Mouse (Mus musculus) midbrain, embryonic 11.5 days (tissue): Measurements from ENCODE around the gene Vmn1r177. TPM values are rescaled to one million over a fixed set of nuclear protein-coding genes. Genes with fewer than 3 reads are reported as not detected.
A peak's percentile ranks its signal among the peaks of the same experiment; 100 is the strongest.
"Not testable (repeated sequence)": the region's sequence is repeated elsewhere in the genome, so short reads cannot be mapped to it uniquely, and the experiment has no call there.

Source experiments
- ATAC-seq: fragments of 200-750 bp; cut with Nextera tagmentation; 2 replicates; pipeline ENCODE4 v1.8.0; 2017; ENCODE audit warnings: moderate TSS enrichment, moderate library complexity; ENCODE audit not compliant: low FRiP score
- DNase-seq: peaks from one replicate; pipeline ENCODE4 v3.0.0; 2015; ENCODE audit warnings: low spot score; ENCODE audit errors: missing footprints
- H3K27ac ChIP-seq: fragments of 300-500 bp; sonication (generic); 2 replicates; pipeline ENCODE4 v1.5.1; 2014; ENCODE audit warnings: low read depth, low read length
- H3K27me3 ChIP-seq: fragments of 300-500 bp; sonication (generic); 2 replicates; pipeline ENCODE4 v1.6.1; 2014; ENCODE audit warnings: mild to moderate bottlenecking, low read length, moderate library complexity, mixed read lengths; ENCODE audit not compliant: control insufficient read depth, insufficient read depth
- H3K36me3 ChIP-seq: fragments of 300-500 bp; sonication (generic); 2 replicates; pipeline ENCODE4 v1.6.1; 2014; ENCODE audit warnings: mild to moderate bottlenecking, low read length, moderate library complexity, mixed read lengths; ENCODE audit not compliant: control insufficient read depth, insufficient read depth
- H3K4me1 ChIP-seq: fragments of 300-500 bp; sonication (generic); 2 replicates; pipeline ENCODE4 v1.6.1; 2014; ENCODE audit warnings: low read length; ENCODE audit not compliant: control insufficient read depth, insufficient read depth
- H3K4me2 ChIP-seq: fragments of 300-500 bp; sonication (generic); 2 replicates; pipeline ENCODE4 v1.6.1; 2014; ENCODE audit warnings: mild to moderate bottlenecking, moderate library complexity
- H3K4me3 ChIP-seq: fragments of 300-500 bp; sonication (generic); 2 replicates; pipeline ENCODE4 v1.5.1; 2014; ENCODE audit warnings: low read depth, low read length
- H3K9ac ChIP-seq: fragments of 300-500 bp; sonication (generic); 2 replicates; pipeline ENCODE4 v1.6.1; 2014; ENCODE audit warnings: low read length
- H3K9me3 ChIP-seq: fragments of 300-500 bp; sonication (generic); 2 replicates; pipeline ENCODE4 v1.6.1; 2016; ENCODE audit warnings: low read length; ENCODE audit not compliant: control insufficient read depth
- WGBS: fragments of 180-500 bp; shearing (Covaris S2); extraction: QIAGEN DNeasy Blood & Tissue Kit; methylation state at CpG from one replicate; pipeline ENCODE4 v1.1.7; 2014; 5-methylcytosine and 5-hydroxymethylcytosine counted together
- polyA plus RNA-seq: library from polyadenylated mRNA; unstranded; fragments of >200 nt; fragmentation: Nextera tagmentation; extraction: Ambion mirVana; gene quantifications from 2 replicates; pipeline ENCODE4 v1.2.1, GENCODE M21; 2014

Gene Vmn1r177
- polyA plus RNA-seq: not detected in 2 replicates

GRCm38 (mm10) chr7:23866349-23866748 lies at the start of gene Vmn1r177:
Gene Vmn1r177, minus strand, starts transcription at chr7:23866449.
- DNase-seq, ATAC-seq, H3K27ac ChIP-seq, H3K4me1 ChIP-seq, H3K36me3 ChIP-seq, H3K4me3 ChIP-seq, H3K4me2 ChIP-seq, H3K9me3 ChIP-seq, H3K27me3 ChIP-seq, H3K9ac ChIP-seq: not testable (repeated sequence)
- 7% methylated on average over 1 of the region's 1 CpGs for WGBS

- DNase-seq (no peak), ATAC-seq (no peak)
- H3K4me3 ChIP-seq: no peak within 1 kb of the TSS
- WGBS: 80% methylated on average over 1 of the region's 1 CpGs
- H3K4me1 ChIP-seq: no peaks in the 10 kb centered on the region
- no peaks in the 10 kb centered on the region for H3K36me3 ChIP-seq
- no peak within 1 kb of the TSS for H3K4me2 ChIP-seq
- no peak within 1 kb of the TSS for H3K27ac ChIP-seq
- H3K27me3 ChIP-seq: no peaks in the 10 kb centered on the region
- H3K9ac ChIP-seq: no peak within 1 kb of the TSS
- H3K9me3 ChIP-seq: peaks cover 11% of the 10 kb centered on the region
These were observed 25.5 kb upstream of the Vmn1r177 start, which contains the start of gene Vmn1r178 for GRCm38 (mm10) chr7:23891709-23892108. Gene Vmn1r178, plus strand, starts transcription at chr7:23892009.

- 58% methylated on average over 3 of the region's 4 CpGs for WGBS
- H3K4me2 ChIP-seq: not testable (repeated sequence)
- DNase-seq: peak; percentile 82
These were observed 10.7 kb upstream of the Vmn1r177 start for GRCm38 (mm10) chr7:23876918-23877317.

GRCm38 (mm10) chr7:23837272-23837671 lies 29.0 kb downstream of the Vmn1r177 start, which contains the start of gene Vmn1r176:
Gene Vmn1r176, minus strand, starts transcription at chr7:23837372.
- not testable (repeated sequence) for H3K36me3 ChIP-seq, H3K27me3 ChIP-seq, H3K4me2 ChIP-seq, H3K9ac ChIP-seq, ATAC-seq, H3K27ac ChIP-seq, H3K4me3 ChIP-seq, H3K4me1 ChIP-seq, DNase-seq, H3K9me3 ChIP-seq
- WGBS: no CpG with 5 or more reads among the region's 1 CpGs

More at GRCm38 (mm10) chr7:23876918-23877317, 10.7 kb upstream of the Vmn1r177 start:
- not testable (repeated sequence) for H3K27ac ChIP-seq, H3K9ac ChIP-seq, H3K27me3 ChIP-seq, H3K36me3 ChIP-seq, ATAC-seq, H3K4me3 ChIP-seq, H3K9me3 ChIP-seq, H3K4me1 ChIP-seq

Other genes starting within 250 kb of the Vmn1r177 start
- gene Vmn1r171, start 235.7 kb downstream of the Vmn1r177 start, polyA plus RNA-seq: not detected in 2 replicates
- not detected in 2 replicates for gene Vmn1r172, start 208.1 kb downstream of the Vmn1r177 start, polyA plus RNA-seq
- not detected in 2 replicates for gene Vmn1r173, start 165.7 kb downstream of the Vmn1r177 start, polyA plus RNA-seq
- gene Vmn1r174, start 114.2 kb downstream of the Vmn1r177 start, polyA plus RNA-seq: not detected in 2 replicates
- not detected in 2 replicates for gene Vmn1r175, start 55.8 kb downstream of the Vmn1r177 start, polyA plus RNA-seq
- gene Vmn1r176, start 29.1 kb downstream of the Vmn1r177 start, polyA plus RNA-seq: not detected in 2 replicates
- not detected in 2 replicates for gene Vmn1r178, start 25.6 kb upstream of the Vmn1r177 start, polyA plus RNA-seq
- not detected in 2 replicates for gene Vmn1r179, start 60.5 kb upstream of the Vmn1r177 start, polyA plus RNA-seq
- not detected in 2 replicates for gene Vmn1r180, start 84.2 kb upstream of the Vmn1r177 start, polyA plus RNA-seq
- gene Vmn1r181, start 108.2 kb upstream of the Vmn1r177 start, polyA plus RNA-seq: not detected in 2 replicates
- not detected in 2 replicates for gene V1rd19, start 135.2 kb upstream of the Vmn1r177 start, polyA plus RNA-seq
- not detected in 2 replicates for gene Vmn1r183, start 186.8 kb upstream of the Vmn1r177 start, polyA plus RNA-seq
- 34.1 and 36.5 TPM in 2 replicates for gene Zfp180, start 215.5 kb upstream of the Vmn1r177 start, polyA plus RNA-seq
- gene Zfp112, start 245.9 kb upstream of the Vmn1r177 start, polyA plus RNA-seq: 4.1 and 4.3 TPM in 2 replicates